ENCODE assay signal across 9 mouse cellular contexts in the genomic region with DNA sequence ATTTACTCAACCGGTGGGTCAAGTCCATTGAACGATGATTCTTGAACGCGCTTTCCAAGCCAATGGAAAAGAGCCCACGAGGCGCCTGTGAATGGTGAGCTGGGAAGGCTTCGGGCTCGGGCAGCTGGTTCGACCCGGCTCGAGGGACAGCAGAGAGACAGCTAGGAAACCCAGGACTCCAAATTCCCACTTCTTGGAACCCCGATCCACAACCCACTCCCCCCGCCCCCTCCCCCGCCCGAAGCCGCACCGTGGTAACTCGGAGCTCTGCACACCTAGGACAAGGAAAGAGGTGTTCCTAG. TPM values are rescaled to one million over a fixed set of nuclear protein-coding genes. Genes with fewer than 3 reads are reported as not detected.
DNase-seq lines count a peak whose midpoint lies in the region; ATAC-seq lines count a peak whose summit lies in the region.
"Had no signal": no experiment of that assay in that cellular context is flagged by ENCODE, and none has a peak within 500 bp of the region (broad histone marks: within the 10 kb centered on the region; RNA-seq: fewer than 3 reads in every experiment).

No protein-coding gene starts in this region.

- H3K4me3 ChIP-seq in heart, embryonic 13.5 days, result peak overlapping the region; percentile 54
- H3K4me3 ChIP-seq in brown adipose tissue, adult 24 weeks (ENCODE audit: insufficient read depth, low read depth, low read length), result peak overlapping the region; percentile 34; the same call in 1 of the 2 replicates
- H3K4me3 ChIP-seq in hindbrain, embryonic 15.5 days, result peak overlapping the region; percentile 33
- H3K4me3 ChIP-seq in midbrain, embryonic 12.5 days, result peak overlapping the region; percentile 31

- peaks cover 50% of the 10 kb centered on the region for H3K4me1 ChIP-seq in heart, embryonic 13.5 days
- peaks cover 4% of the 10 kb centered on the region for H3K4me1 ChIP-seq in brown adipose tissue, adult 24 weeks (ENCODE audit: control insufficient read depth, insufficient read depth, insufficient read length, low read length)
- H3K4me1 ChIP-seq in hindbrain, embryonic 15.5 days (replicated peaks), result peaks cover 42% of the 10 kb centered on the region
- H3K4me1 ChIP-seq in midbrain, embryonic 12.5 days, result peaks cover 29% of the 10 kb centered on the region

- no peak for ATAC-seq in heart, embryonic 13.5 days (ENCODE audit: extremely low read depth, insufficient number of reproducible peaks, low FRiP score, low TSS enrichment)
- no peak for ATAC-seq in hindbrain, embryonic 15.5 days (ENCODE audit: low FRiP score, low read depth)
- ATAC-seq in midbrain, embryonic 12.5 days (ENCODE audit: low FRiP score, low read depth), result no peak
- ATAC-seq in cerebellum, adult (ENCODE audit: insufficient number of reproducible peaks, low FRiP score, low TSS enrichment), result no peak

- H3K36me3 ChIP-seq in heart, embryonic 13.5 days, result no peaks in the 10 kb centered on the region
- H3K36me3 ChIP-seq in hindbrain, embryonic 15.5 days, result no peaks in the 10 kb centered on the region
- no peaks in the 10 kb centered on the region for H3K36me3 ChIP-seq in midbrain, embryonic 12.5 days

- H3K9ac ChIP-seq in heart, embryonic 13.5 days, result peak overlapping the region; percentile 40; the same call in 1 of the 2 replicates
- no peak overlapping the region for H3K9ac ChIP-seq in hindbrain, embryonic 15.5 days
- no peak overlapping the region for H3K9ac ChIP-seq in midbrain, embryonic 12.5 days (replicated peaks)

- under 1% methylated on average over 18 of the region's 18 CpGs for WGBS in heart, embryonic 13.5 days
- WGBS in hindbrain, embryonic 15.5 days, result 1% methylated on average over 18 of the region's 18 CpGs
- WGBS in midbrain, embryonic 12.5 days, result under 1% methylated on average over 18 of the region's 18 CpGs

- no peaks in the 10 kb centered on the region for H3K9me3 ChIP-seq in heart, embryonic 13.5 days
- H3K9me3 ChIP-seq in hindbrain, embryonic 15.5 days, result no peaks in the 10 kb centered on the region
- H3K9me3 ChIP-seq in midbrain, embryonic 12.5 days, result no peaks in the 10 kb centered on the region

- DNase-seq in heart, postnatal 14 days, result no peak
- DNase-seq in spleen, adult 18-20 months, result no peak
- no peak for DNase-seq in gastrocnemius, postnatal 10 days
- DNase-seq: adrenal gland, postnatal 25 days had no signal

- H3K4me2 ChIP-seq in heart, embryonic 13.5 days, result peak overlapping the region; percentile 83
- peak overlapping the region; percentile 56 for H3K4me2 ChIP-seq in hindbrain, embryonic 15.5 days
- H3K4me2 ChIP-seq in midbrain, embryonic 12.5 days (replicated peaks), result peak overlapping the region; percentile 48

- H3K27me3 ChIP-seq in heart, embryonic 13.5 days (replicated peaks), result peaks cover 100% of the 10 kb centered on the region
- H3K27me3 ChIP-seq in hindbrain, embryonic 15.5 days, result peaks cover 96% of the 10 kb centered on the region
- peaks cover 98% of the 10 kb centered on the region for H3K27me3 ChIP-seq in midbrain, embryonic 12.5 days

- intact Hi-C loops in heart, postnatal 14 days (cut with DNase I), result no loop called here

- H3K27ac ChIP-seq in heart, embryonic 13.5 days (replicated peaks), result no peak overlapping the region
- no peak overlapping the region for H3K27ac ChIP-seq in brown adipose tissue, adult 24 weeks (replicated peaks; ENCODE audit: low read depth, low read length)
- H3K27ac ChIP-seq in hindbrain, embryonic 15.5 days (replicated peaks), result no peak overlapping the region
- H3K27ac ChIP-seq in midbrain, embryonic 12.5 days (replicated peaks), result no peak overlapping the region

RNA-seq across cellular contexts. Expression of a gene that starts 0.3 kb away (rescaled TPM):
- polyA plus RNA-seq in heart, embryonic 13.5 days (2015; fragmentation: Nextera tagmentation; extraction: Ambion mirVana), result 0.78 and 1.5 TPM in 2 replicates
- total RNA-seq in heart, postnatal 14 days (2021), result under 1 TPM in 1 of 2 experiments, not detected in 1; 0.31 TPM
- not detected in 2 replicates for polyA plus RNA-seq in brown adipose tissue, adult 24 weeks (2012; ENCODE audit: insufficient read depth, insufficient read length, missing spikeins)
- polyA plus RNA-seq in hindbrain, embryonic 15.5 days (2015; fragmentation: Nextera tagmentation; extraction: Ambion mirVana), result 0.22 TPM in 1 of 2 replicates, not detected in the other
- polyA plus RNA-seq in midbrain, embryonic 12.5 days (2016; fragmentation: Nextera tagmentation; extraction: Ambion mirVana), result 0.19 and 0.46 TPM in 2 replicates
- under 1 TPM; 0.52 TPM for total RNA-seq in gastrocnemius, postnatal 10 days (2021)
- total RNA-seq: adrenal gland, postnatal 25 days had no signal

RNA-seq across cellular contexts. Expression of a gene that starts 11.9 kb away (rescaled TPM):
- not detected in 2 replicates for polyA plus RNA-seq in heart, embryonic 13.5 days (2015; fragmentation: Nextera tagmentation; extraction: Ambion mirVana)
- total RNA-seq in heart, postnatal 14 days (2021), result under 1 TPM in 1 of 2 experiments, not detected in 1; 0.12 TPM
- not detected in 2 replicates for polyA plus RNA-seq in brown adipose tissue, adult 24 weeks (2012; ENCODE audit: insufficient read depth, insufficient read length, missing spikeins)
- not detected in 2 replicates for polyA plus RNA-seq in hindbrain, embryonic 15.5 days (2015; fragmentation: Nextera tagmentation; extraction: Ambion mirVana)
- not detected in 2 replicates for polyA plus RNA-seq in midbrain, embryonic 12.5 days (2016; fragmentation: Nextera tagmentation; extraction: Ambion mirVana)
- under 1 TPM in 1 of 2 experiments, not detected in 1; 0.20 TPM for total RNA-seq in gastrocnemius, postnatal 10 days (2021)
- total RNA-seq: adrenal gland, postnatal 25 days had no signal
